Mouse (Mus musculus): ENCODE results near the gene Sacs. TPM values are rescaled to one million over a fixed set of nuclear protein-coding genes. Genes with fewer than 3 reads are reported as not detected.
"Not testable (repeated sequence)": the region's sequence is repeated elsewhere in the genome, so short reads cannot be mapped to it uniquely, and the experiment has no call there.

Sacs gene
- polyA plus RNA-seq, 1 experiment, result 13.3 TPM

DNA sequence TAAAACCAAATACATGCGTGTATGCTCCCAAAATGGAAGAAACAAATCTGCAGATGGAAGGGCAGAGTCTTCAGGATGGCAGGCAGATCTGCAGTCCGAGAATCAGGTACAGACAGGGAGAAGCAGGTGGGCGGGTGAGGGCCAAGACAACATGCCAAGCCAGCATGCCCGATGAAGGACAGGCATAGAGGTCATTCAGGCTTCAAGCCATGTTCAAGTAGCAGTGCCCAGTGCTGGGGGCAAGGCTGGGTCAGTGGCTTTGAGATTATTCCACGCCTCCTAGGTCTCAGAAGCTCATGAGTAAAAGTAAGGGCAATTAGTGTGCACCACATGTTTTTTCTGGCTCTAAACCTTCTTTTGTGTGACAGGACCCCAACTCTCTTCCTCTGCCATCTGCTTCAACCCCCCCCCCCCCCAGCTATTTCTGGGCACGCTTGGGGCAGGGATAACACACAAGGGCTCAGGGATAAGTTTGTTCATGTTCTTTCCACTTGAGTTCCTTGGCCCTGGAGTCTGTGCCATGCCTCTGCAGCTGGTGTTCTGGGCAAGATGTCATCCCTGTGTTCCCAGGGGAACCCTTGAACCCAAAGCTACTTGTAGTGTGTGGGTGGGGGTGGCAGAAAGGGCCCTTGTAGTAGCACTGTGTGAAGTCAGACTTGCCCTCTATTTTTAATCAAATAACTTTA lies 16.8 kb downstream of the Sacs start:
- H3K27me3 ChIP-seq (ENCODE audit: control insufficient read depth, insufficient read depth, low read length, poor library complexity, severe bottlenecking), result no peaks in the 10 kb centered on the region
- H3K27ac ChIP-seq (ENCODE audit: insufficient read depth, low read length), result no peak overlapping the region
- H3K4me3 ChIP-seq (ENCODE audit: low read depth, low read length), result no peak overlapping the region
- TF ChIP-seq CTCF (IDR thresholded peaks at IDR 0.05; ENCODE audit: low read depth, low read length) (no peak), EP300 (IDR thresholded peaks at IDR 0.05; ENCODE audit: insufficient read depth, low read depth, low read length) (no peak), POLR2A (IDR thresholded peaks at IDR 0.05; ENCODE audit: insufficient read depth, low read length) (no peak)
- H3K4me1 ChIP-seq (ENCODE audit: control insufficient read depth, insufficient read depth, low read length), result no peaks in the 10 kb centered on the region
- no peaks in the 10 kb centered on the region for H3K9me3 ChIP-seq (replicated peaks; ENCODE audit: control insufficient read depth, insufficient read depth, low read length, poor library complexity, severe bottlenecking)
- H3K36me3 ChIP-seq (ENCODE audit: control insufficient read depth, insufficient read depth, low read length, poor library complexity, severe bottlenecking), result no peaks in the 10 kb centered on the region
- H3K9ac ChIP-seq (ENCODE audit: low read depth, poor library complexity, severe bottlenecking), result no peak overlapping the region

- TF ChIP-seq POLR2A (IDR thresholded peaks at IDR 0.05; ENCODE audit: insufficient read depth, low read length), result no peak
- no peak for TF ChIP-seq CTCF (IDR thresholded peaks at IDR 0.05; ENCODE audit: low read depth, low read length)
- Histone ChIP-seq H3K4me1 (ENCODE audit: control insufficient read depth, insufficient read depth, low read length) (no peaks in the 10 kb centered on the region), H3K9ac (ENCODE audit: low read depth, poor library complexity, severe bottlenecking) (no peak overlapping the region), H3K27me3 (ENCODE audit: control insufficient read depth, insufficient read depth, low read length, poor library complexity, severe bottlenecking) (no peaks in the 10 kb centered on the region), H3K4me3 (ENCODE audit: low read depth, low read length) (no peak overlapping the region), H3K27ac (ENCODE audit: insufficient read depth, low read length) (no peak overlapping the region), H3K36me3 (ENCODE audit: control insufficient read depth, insufficient read depth, low read length, poor library complexity, severe bottlenecking) (no peaks in the 10 kb centered on the region), H3K9me3 (replicated peaks; ENCODE audit: control insufficient read depth, insufficient read depth, low read length, poor library complexity, severe bottlenecking) (no peaks in the 10 kb centered on the region)
Measured at GRCm38 (mm10) chr14:61155687-61156086, 17.4 kb downstream of the Sacs start.

- H3K36me3 ChIP-seq (ENCODE audit: control insufficient read depth, insufficient read depth, low read length, poor library complexity, severe bottlenecking); H3K9ac ChIP-seq (ENCODE audit: low read depth, poor library complexity, severe bottlenecking); H3K9me3 ChIP-seq (replicated peaks; ENCODE audit: control insufficient read depth, insufficient read depth, low read length, poor library complexity, severe bottlenecking); H3K27ac ChIP-seq (ENCODE audit: insufficient read depth, low read length); H3K4me1 ChIP-seq (ENCODE audit: control insufficient read depth, insufficient read depth, low read length); H3K27me3 ChIP-seq (ENCODE audit: control insufficient read depth, insufficient read depth, low read length, poor library complexity, severe bottlenecking); H3K4me3 ChIP-seq (ENCODE audit: low read depth, low read length): not testable (repeated sequence)
Measured at GRCm38 (mm10) chr14:61157426-61157825, 19.2 kb downstream of the Sacs start.

GRCm38 (mm10) chr14:61160920-61161319 lies 22.7 kb downstream of the Sacs start:
- TF ChIP-seq EP300 (IDR thresholded peaks at IDR 0.05; ENCODE audit: insufficient read depth, low read depth, low read length), result no peak
- TF ChIP-seq POLR2A (IDR thresholded peaks at IDR 0.05; ENCODE audit: insufficient read depth, low read length), result no peak
- TF ChIP-seq CTCF (IDR thresholded peaks at IDR 0.05; ENCODE audit: low read depth, low read length), result no peak
- no peaks in the 10 kb centered on the region for H3K27me3 ChIP-seq (ENCODE audit: control insufficient read depth, insufficient read depth, low read length, poor library complexity, severe bottlenecking)
- H3K36me3 ChIP-seq (ENCODE audit: control insufficient read depth, insufficient read depth, low read length, poor library complexity, severe bottlenecking), result no peaks in the 10 kb centered on the region
- no peaks in the 10 kb centered on the region for H3K4me1 ChIP-seq (ENCODE audit: control insufficient read depth, insufficient read depth, low read length)
- no peak overlapping the region for H3K4me3 ChIP-seq (ENCODE audit: low read depth, low read length)
- H3K27ac ChIP-seq (ENCODE audit: insufficient read depth, low read length), result no peak overlapping the region
- H3K9me3 ChIP-seq (replicated peaks; ENCODE audit: control insufficient read depth, insufficient read depth, low read length, poor library complexity, severe bottlenecking), result no peaks in the 10 kb centered on the region
- no peak overlapping the region for H3K9ac ChIP-seq (ENCODE audit: low read depth, poor library complexity, severe bottlenecking)

GRCm38 (mm10) chr14:61161367-61162334 lies 23.4 kb downstream of the Sacs start:
- Histone ChIP-seq H3K4me1 (ENCODE audit: control insufficient read depth, insufficient read depth, low read length) (no peaks in the 10 kb centered on the region), H3K27me3 (ENCODE audit: control insufficient read depth, insufficient read depth, low read length, poor library complexity, severe bottlenecking) (no peaks in the 10 kb centered on the region), H3K36me3 (ENCODE audit: control insufficient read depth, insufficient read depth, low read length, poor library complexity, severe bottlenecking) (no peaks in the 10 kb centered on the region), H3K9me3 (replicated peaks; ENCODE audit: control insufficient read depth, insufficient read depth, low read length, poor library complexity, severe bottlenecking) (no peaks in the 10 kb centered on the region), H3K9ac (ENCODE audit: low read depth, poor library complexity, severe bottlenecking) (no peak overlapping the region), H3K27ac (ENCODE audit: insufficient read depth, low read length) (no peak overlapping the region), H3K4me3 (ENCODE audit: low read depth, low read length) (no peak overlapping the region)
- no peak for TF ChIP-seq POLR2A (IDR thresholded peaks at IDR 0.05; ENCODE audit: insufficient read depth, low read length)
- no peak for TF ChIP-seq EP300 (IDR thresholded peaks at IDR 0.05; ENCODE audit: insufficient read depth, low read depth, low read length)
- TF ChIP-seq CTCF (IDR thresholded peaks at IDR 0.05; ENCODE audit: low read depth, low read length), result no peak

GRCm38 (mm10) chr14:61164461-61164860 lies 26.2 kb downstream of the Sacs start:
- Histone ChIP-seq H3K27me3 (ENCODE audit: control insufficient read depth, insufficient read depth, low read length, poor library complexity, severe bottlenecking) (no peaks in the 10 kb centered on the region), H3K4me3 (ENCODE audit: low read depth, low read length) (no peak overlapping the region), H3K36me3 (ENCODE audit: control insufficient read depth, insufficient read depth, low read length, poor library complexity, severe bottlenecking) (no peaks in the 10 kb centered on the region), H3K9me3 (replicated peaks; ENCODE audit: control insufficient read depth, insufficient read depth, low read length, poor library complexity, severe bottlenecking) (no peaks in the 10 kb centered on the region), H3K4me1 (ENCODE audit: control insufficient read depth, insufficient read depth, low read length) (no peaks in the 10 kb centered on the region), H3K27ac (ENCODE audit: insufficient read depth, low read length) (no peak overlapping the region), H3K9ac (ENCODE audit: low read depth, poor library complexity, severe bottlenecking) (no peak overlapping the region)
- no peak for TF ChIP-seq POLR2A (IDR thresholded peaks at IDR 0.05; ENCODE audit: insufficient read depth, low read length)
- no peak for TF ChIP-seq EP300 (IDR thresholded peaks at IDR 0.05; ENCODE audit: insufficient read depth, low read depth, low read length)
- no peak for TF ChIP-seq CTCF (IDR thresholded peaks at IDR 0.05; ENCODE audit: low read depth, low read length)
